Mouse (Mus musculus): ENCODE measurements around the gene Ank. TPM values are rescaled to one million over a fixed set of nuclear protein-coding genes. Genes with fewer than 3 reads are reported as not detected.

The Ank gene
- 27.2 TPM for polyA plus RNA-seq (2017; shearing (Covaris generic))

DNA sequence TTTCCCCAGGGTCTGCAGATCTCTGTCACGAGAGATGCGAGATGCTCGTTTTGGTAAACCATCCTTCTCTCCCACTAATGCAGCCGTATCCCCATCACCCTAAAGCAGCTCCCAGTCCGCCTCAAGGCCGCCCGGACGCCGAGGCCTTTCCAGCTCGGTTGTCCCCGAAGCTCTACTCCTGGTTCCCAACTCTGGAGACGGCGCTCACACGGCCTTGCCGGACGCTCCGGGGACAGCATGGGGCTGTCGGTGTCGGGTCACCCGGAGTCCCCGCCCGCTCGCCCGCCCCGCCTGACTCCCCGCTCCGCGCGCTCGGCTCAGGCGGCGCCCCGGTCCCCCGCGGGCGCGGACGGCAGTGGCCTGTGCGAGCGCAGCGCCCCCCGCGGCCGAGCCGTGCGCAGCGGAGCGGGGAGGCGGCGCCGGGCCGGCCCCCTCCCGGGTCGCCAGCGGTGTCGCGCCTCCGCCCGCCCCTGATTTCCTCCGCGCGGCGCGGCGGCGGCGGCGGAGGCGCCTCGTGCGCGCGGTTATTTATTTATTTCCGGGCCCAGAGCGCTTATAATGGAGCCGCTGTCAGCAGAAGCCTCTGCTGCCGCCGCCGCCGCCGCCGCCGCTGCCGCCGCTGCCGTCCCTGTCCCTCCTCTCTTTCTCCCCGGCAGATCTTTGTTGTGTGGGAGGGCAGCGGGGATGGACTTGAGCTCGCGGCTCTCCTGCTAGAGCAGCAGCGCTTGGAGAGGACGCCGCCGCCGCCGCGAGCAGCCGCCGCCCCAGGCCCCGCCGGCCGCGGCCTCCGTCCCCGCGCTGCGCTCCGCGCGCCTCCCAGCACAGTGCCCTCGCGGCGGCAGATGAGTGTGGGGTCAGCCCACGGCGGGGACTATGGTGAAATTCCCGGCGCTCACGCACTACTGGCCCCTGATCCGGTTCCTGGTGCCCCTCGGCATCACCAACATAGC lies at the start of gene Ank:
TSS of gene Ank (plus strand) at position 547 of the 950 bp plus-strand sequence.

DNA sequence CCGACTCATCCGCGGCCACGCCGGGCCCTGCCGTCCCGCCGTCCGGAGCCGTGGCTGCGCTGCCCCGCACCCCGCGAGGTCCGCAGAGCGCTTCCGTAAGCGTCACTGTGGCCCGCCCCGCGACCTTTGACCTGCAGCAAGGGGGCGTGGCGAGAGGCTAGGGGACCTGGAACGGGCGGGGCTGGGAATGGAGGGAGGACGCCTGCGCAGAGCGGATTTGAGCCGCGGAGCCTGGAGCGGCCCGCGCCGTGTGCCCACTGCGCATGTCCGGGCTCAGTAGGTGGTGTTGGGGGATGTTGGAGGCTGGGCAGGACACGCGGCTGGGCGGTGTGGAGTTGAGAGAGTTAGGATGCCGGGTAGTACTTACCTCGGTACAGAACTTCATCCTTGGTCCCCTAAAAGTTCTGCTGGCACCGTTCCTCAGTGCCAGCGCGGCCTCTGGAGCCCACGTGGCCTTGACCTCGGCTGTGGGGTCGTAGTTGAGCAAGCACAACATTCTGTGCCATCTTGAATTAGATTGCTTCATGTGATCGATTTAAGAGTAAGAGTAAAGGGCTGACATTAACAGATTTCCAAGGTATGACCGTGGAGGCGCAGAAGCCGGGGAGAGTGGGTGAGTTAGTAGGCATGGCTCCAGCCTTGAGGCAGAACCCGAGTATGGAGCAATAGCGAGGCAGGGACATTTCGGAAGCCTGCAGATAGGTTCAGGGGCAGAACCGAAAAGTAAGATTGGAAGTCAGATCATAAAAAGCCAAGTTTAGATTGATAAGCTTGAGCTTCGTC lies 164.3 kb downstream of the Ank start, which contains the start of gene Otulin:
TSS of gene Otulin (minus strand) at position 93 of the 783 bp plus-strand sequence.

Other genes starting within 250 kb of the Ank start
- gene Otulin, start 164.0 kb downstream of the Ank start, polyA plus RNA-seq (2017; shearing (Covaris generic)), result 103 TPM
- gene Otulinl, start 214.9 kb downstream of the Ank start, polyA plus RNA-seq (2017; shearing (Covaris generic)), result 367 TPM